Mouse (Mus musculus): Measurements from ENCODE around the gene Specc1. TPM values are rescaled to one million over a fixed set of nuclear protein-coding genes. Genes with fewer than 3 reads are reported as not detected.

Gene Specc1
- polyA plus RNA-seq, 1 experiment from 2014 or later = 16.5 TPM

GRCm38 (mm10) chr11:62022718-62023493 is 66.3 kb downstream of the Specc1 start:
- WGBS = 82% methylated on average over 8 of the region's 8 CpGs
- no peak overlapping the region for H3K27ac ChIP-seq

GRCm38 (mm10) chr11:62023494-62024233 is 67.1 kb downstream of the Specc1 start:
- H3K27ac ChIP-seq = no peak overlapping the region
- no peaks in the 10 kb centered on the region for H3K9me3 ChIP-seq (replicated peaks)
- H3K4me3 ChIP-seq = no peak overlapping the region
- 86% methylated on average over 12 of the region's 12 CpGs for WGBS
- 0 out of 2 replicates have a peak, but pooled peaks cover 2% of the 10 kb centered on the region for H3K27me3 ChIP-seq (ENCODE audit: low read depth, poor library complexity, severe bottlenecking)
- no peak for DNase-seq (ENCODE audit: low spot score)
- peaks cover 20% of the 10 kb centered on the region for H3K4me1 ChIP-seq
- H3K36me3 ChIP-seq = no peaks in the 10 kb centered on the region

More at GRCm38 (mm10) chr11:62022718-62023493, 66.3 kb downstream of the Specc1 start:
- Histone ChIP-seq H3K4me3 (no peak overlapping the region), H3K36me3 (no peaks in the 10 kb centered on the region), H3K27me3 (ENCODE audit: low read depth, poor library complexity, severe bottlenecking) (0 out of 2 replicates have a peak, but pooled peaks cover 5% of the 10 kb centered on the region), H3K4me1 (peaks cover 23% of the 10 kb centered on the region), H3K9me3 (replicated peaks) (no peaks in the 10 kb centered on the region)
- no peak for DNase-seq (ENCODE audit: low spot score)

GRCm38 (mm10) chr11:62024234-62024601 is 67.7 kb downstream of the Specc1 start:
- WGBS = 87% methylated on average over 8 of the region's 8 CpGs
- Histone ChIP-seq H3K4me3 (no peak overlapping the region), H3K36me3 (no peaks in the 10 kb centered on the region), H3K4me1 (peaks cover 18% of the 10 kb centered on the region), H3K27ac (no peak overlapping the region), H3K9me3 (replicated peaks) (no peaks in the 10 kb centered on the region), H3K27me3 (ENCODE audit: low read depth, poor library complexity, severe bottlenecking) (no peaks in the 10 kb centered on the region)
- DNase-seq (ENCODE audit: low spot score) = no peak

GRCm38 (mm10) chr11:62024952-62025351 is 68.4 kb downstream of the Specc1 start:
- Histone ChIP-seq H3K4me3 (no peak overlapping the region), H3K36me3 (no peaks in the 10 kb centered on the region), H3K27me3 (ENCODE audit: low read depth, poor library complexity, severe bottlenecking) (no peaks in the 10 kb centered on the region), H3K4me1 (peaks cover 18% of the 10 kb centered on the region), H3K27ac (no peak overlapping the region), H3K9me3 (replicated peaks) (no peaks in the 10 kb centered on the region)
- 71% methylated on average over 5 of the region's 5 CpGs for WGBS
- DNase-seq (ENCODE audit: low spot score) = no peak

- peaks cover 18% of the 10 kb centered on the region for H3K4me1 ChIP-seq
- H3K27ac ChIP-seq = no peak overlapping the region
- no peaks in the 10 kb centered on the region for H3K27me3 ChIP-seq (ENCODE audit: low read depth, poor library complexity, severe bottlenecking)
- WGBS = 81% methylated on average over 2 of the region's 2 CpGs
- H3K4me3 ChIP-seq = no peak overlapping the region
- H3K36me3 ChIP-seq = no peaks in the 10 kb centered on the region
- H3K9me3 ChIP-seq (replicated peaks) = no peaks in the 10 kb centered on the region
- no peak for DNase-seq (ENCODE audit: low spot score)
These were observed 69.2 kb downstream of the Specc1 start for GRCm38 (mm10) chr11:62025770-62026169.

- Histone ChIP-seq H3K4me3 (no peak overlapping the region), H3K9me3 (replicated peaks) (no peaks in the 10 kb centered on the region), H3K27ac (no peak overlapping the region), H3K36me3 (no peaks in the 10 kb centered on the region), H3K27me3 (ENCODE audit: low read depth, poor library complexity, severe bottlenecking) (no peaks in the 10 kb centered on the region), H3K4me1 (peaks cover 18% of the 10 kb centered on the region)
- 85% methylated on average over 4 of the region's 4 CpGs for WGBS
- no peak for DNase-seq (ENCODE audit: low spot score)
These were observed 69.8 kb downstream of the Specc1 start for GRCm38 (mm10) chr11:62026345-62026815.

GRCm38 (mm10) chr11:62027271-62027670 is 70.7 kb downstream of the Specc1 start:
- DNase-seq (ENCODE audit: low spot score) = no peak
- peaks cover 18% of the 10 kb centered on the region for H3K4me1 ChIP-seq

GRCm38 (mm10) chr11:62027705-62028104 is 71.1 kb downstream of the Specc1 start:
- H3K4me3 ChIP-seq = no peak overlapping the region
- DNase-seq (ENCODE audit: low spot score) = no peak
- H3K27me3 ChIP-seq (ENCODE audit: low read depth, poor library complexity, severe bottlenecking) = no peaks in the 10 kb centered on the region
- H3K36me3 ChIP-seq = no peaks in the 10 kb centered on the region
- no peak overlapping the region for H3K27ac ChIP-seq
- H3K9me3 ChIP-seq (replicated peaks) = no peaks in the 10 kb centered on the region
- peaks cover 18% of the 10 kb centered on the region for H3K4me1 ChIP-seq
- WGBS = 70% methylated on average over 2 of the region's 2 CpGs

More at GRCm38 (mm10) chr11:62027271-62027670, 70.7 kb downstream of the Specc1 start:
- H3K27me3 ChIP-seq (ENCODE audit: low read depth, poor library complexity, severe bottlenecking) = no peaks in the 10 kb centered on the region
- H3K36me3 ChIP-seq = no peaks in the 10 kb centered on the region
- WGBS = 93% methylated on average over 6 of the region's 6 CpGs
- H3K9me3 ChIP-seq (replicated peaks) = no peaks in the 10 kb centered on the region
- no peak overlapping the region for H3K4me3 ChIP-seq
- H3K27ac ChIP-seq = no peak overlapping the region

- DNase-seq (ENCODE audit: low spot score) = no peak
- no peaks in the 10 kb centered on the region for H3K36me3 ChIP-seq
- H3K27ac ChIP-seq = no peak overlapping the region
- no peak overlapping the region for H3K4me3 ChIP-seq
- H3K27me3 ChIP-seq (ENCODE audit: low read depth, poor library complexity, severe bottlenecking) = no peaks in the 10 kb centered on the region
- H3K9me3 ChIP-seq (replicated peaks) = no peaks in the 10 kb centered on the region
- peaks cover 4% of the 10 kb centered on the region for H3K4me1 ChIP-seq
- 91% methylated on average over 9 of the region's 9 CpGs for WGBS
These were observed 72.6 kb downstream of the Specc1 start for GRCm38 (mm10) chr11:62029171-62029570.

- H3K4me3 ChIP-seq = no peak overlapping the region
- 74% methylated on average over 6 of the region's 6 CpGs for WGBS
- H3K27ac ChIP-seq = no peak overlapping the region
- H3K4me1 ChIP-seq = no peaks in the 10 kb centered on the region
- no peaks in the 10 kb centered on the region for H3K36me3 ChIP-seq
- no peak for DNase-seq (ENCODE audit: low spot score)
- H3K27me3 ChIP-seq (ENCODE audit: low read depth, poor library complexity, severe bottlenecking) = no peaks in the 10 kb centered on the region
- no peaks in the 10 kb centered on the region for H3K9me3 ChIP-seq (replicated peaks)
These were observed 78.0 kb downstream of the Specc1 start for GRCm38 (mm10) chr11:62034564-62034963.

GRCm38 (mm10) chr11:62035220-62035619 is 78.7 kb downstream of the Specc1 start:
- H3K36me3 ChIP-seq = no peaks in the 10 kb centered on the region
- no peaks in the 10 kb centered on the region for H3K9me3 ChIP-seq (replicated peaks)
- H3K27ac ChIP-seq = no peak overlapping the region
- DNase-seq (ENCODE audit: low spot score) = no peak
- H3K4me3 ChIP-seq = no peak overlapping the region
- H3K4me1 ChIP-seq = no peaks in the 10 kb centered on the region
- WGBS = 92% methylated on average over 1 of the region's 1 CpGs
- no peaks in the 10 kb centered on the region for H3K27me3 ChIP-seq (ENCODE audit: low read depth, poor library complexity, severe bottlenecking)

- 56% methylated on average over 2 of the region's 2 CpGs for WGBS
- DNase-seq (ENCODE audit: low spot score) = no peak
- no peaks in the 10 kb centered on the region for H3K27me3 ChIP-seq (ENCODE audit: low read depth, poor library complexity, severe bottlenecking)
- H3K27ac ChIP-seq = no peak overlapping the region
- no peaks in the 10 kb centered on the region for H3K4me1 ChIP-seq
- H3K36me3 ChIP-seq = no peaks in the 10 kb centered on the region
- H3K4me3 ChIP-seq = no peak overlapping the region
- no peaks in the 10 kb centered on the region for H3K9me3 ChIP-seq (replicated peaks)
These were observed 83.6 kb downstream of the Specc1 start for GRCm38 (mm10) chr11:62040122-62040521.

GRCm38 (mm10) chr11:62044627-62045026 is 88.1 kb downstream of the Specc1 start:
- WGBS = 43% methylated on average over 3 of the region's 3 CpGs
- no peak for DNase-seq (ENCODE audit: low spot score)
- 0 out of 2 replicates have a peak, but pooled peaks cover 2% of the 10 kb centered on the region for H3K4me1 ChIP-seq
- H3K9me3 ChIP-seq (replicated peaks) = no peaks in the 10 kb centered on the region
- H3K36me3 ChIP-seq = no peaks in the 10 kb centered on the region
- H3K4me3 ChIP-seq = no peak overlapping the region
- H3K27me3 ChIP-seq (ENCODE audit: low read depth, poor library complexity, severe bottlenecking) = no peaks in the 10 kb centered on the region
- no peak overlapping the region for H3K27ac ChIP-seq

Measured in limb, embryonic 10.5 days (tissue).